Mouse (Mus musculus): ENCODE measurements around the gene Itpr1. TPM values are rescaled to one million over a fixed set of nuclear protein-coding genes. Genes with fewer than 3 reads are reported as not detected.

Gene Itpr1
- total and polyA plus RNA-seq, 2 experiments, result 6.9 to 55.0 TPM

- WGBS, result 100% methylated on average over 1 of the region's 1 CpGs
- no peak overlapping the region for H3K27ac ChIP-seq (replicated peaks; ENCODE audit: insufficient read depth, low read depth, low read length)
- no peaks in the 10 kb centered on the region for H3K4me1 ChIP-seq (ENCODE audit: control insufficient read depth, insufficient read depth, low read length)
- no peak overlapping the region for H3K9ac ChIP-seq (ENCODE audit: low read depth, low read length)
- DNase-seq (ENCODE audit: extremely low read depth, low read depth, low spot score), result no peak
- peaks cover 28% of the 10 kb centered on the region for H3K36me3 ChIP-seq (ENCODE audit: control insufficient read depth, insufficient read depth, low read length)
- TF ChIP-seq POLR2A (IDR thresholded peaks at IDR 0.05; ENCODE audit: extremely low read depth, insufficient read depth, low read length) (no peak), CTCF (IDR thresholded peaks at IDR 0.05; ENCODE audit: low read depth, low read length) (peak; percentile 17; the same call in 1 of the 2 replicates)
- no peaks in the 10 kb centered on the region; the same call in 1 of the 2 replicates for H3K79me2 ChIP-seq (ENCODE audit: control insufficient read depth, insufficient read depth, low read length)
- H3K4me3 ChIP-seq (ENCODE audit: insufficient read depth, low read depth, low read length), result no peak overlapping the region
- H3K27me3 ChIP-seq (ENCODE audit: control insufficient read depth, insufficient read depth, low read length), result no peaks in the 10 kb centered on the region
These were observed 40.7 kb upstream of the Itpr1 start for GRCm38 (mm10) chr6:108172219-108172618.

DNA sequence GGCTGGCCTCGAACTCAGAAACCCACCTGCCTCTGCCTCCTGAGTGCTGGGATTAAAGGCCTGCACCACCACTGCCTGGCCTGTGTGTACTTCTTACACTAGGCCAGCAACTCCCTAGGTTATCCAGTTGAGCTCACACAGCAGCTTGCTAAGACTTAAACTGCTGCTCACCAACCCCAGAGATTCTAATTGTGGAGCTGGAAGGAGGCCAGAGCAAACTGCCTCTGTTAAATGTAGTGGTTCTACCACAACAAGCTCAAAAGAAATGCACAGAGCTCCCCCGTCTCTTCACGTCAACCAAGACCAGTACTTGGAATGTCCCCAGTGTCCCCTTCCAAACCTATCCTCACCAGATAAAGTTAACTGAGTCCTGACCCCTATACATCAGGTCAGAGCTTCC, 38.7 kb upstream of the Itpr1 start:
- no peak overlapping the region for H3K27ac ChIP-seq (replicated peaks; ENCODE audit: insufficient read depth, low read depth, low read length)
- H3K4me3 ChIP-seq (ENCODE audit: insufficient read depth, low read depth, low read length), result no peak overlapping the region
- TF ChIP-seq CTCF (IDR thresholded peaks at IDR 0.05; ENCODE audit: low read depth, low read length) (no peak), POLR2A (IDR thresholded peaks at IDR 0.05; ENCODE audit: extremely low read depth, insufficient read depth, low read length) (no peak)
- H3K27me3 ChIP-seq (ENCODE audit: control insufficient read depth, insufficient read depth, low read length), result no peaks in the 10 kb centered on the region
- no peak for DNase-seq (ENCODE audit: extremely low read depth, low read depth, low spot score)
- no peak overlapping the region for H3K9ac ChIP-seq (ENCODE audit: low read depth, low read length)
- no peaks in the 10 kb centered on the region; the same call in 1 of the 2 replicates for H3K79me2 ChIP-seq (ENCODE audit: control insufficient read depth, insufficient read depth, low read length)
- H3K36me3 ChIP-seq (ENCODE audit: control insufficient read depth, insufficient read depth, low read length), result peaks cover 24% of the 10 kb centered on the region
- 98% methylated on average over 3 of the region's 3 CpGs for WGBS
- no peaks in the 10 kb centered on the region for H3K4me1 ChIP-seq (ENCODE audit: control insufficient read depth, insufficient read depth, low read length)

DNA sequence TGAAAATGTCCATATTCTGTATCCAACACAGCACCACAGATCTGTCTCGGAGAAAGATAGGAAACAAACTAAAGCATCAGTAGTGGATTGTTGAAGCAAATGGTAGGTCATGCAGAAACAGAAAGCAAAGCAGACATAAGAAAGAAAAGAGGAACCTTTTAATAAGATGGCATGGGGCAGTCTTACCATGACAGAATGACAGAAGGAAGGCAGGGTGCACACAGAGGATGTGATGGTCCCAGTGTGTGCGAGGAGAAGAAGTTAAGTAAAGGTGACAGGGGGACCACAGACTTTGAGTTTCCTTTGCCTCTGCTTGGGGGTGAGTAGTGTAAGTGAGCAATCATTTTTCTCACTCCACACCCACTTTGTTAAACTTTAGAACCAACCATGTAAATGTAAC, 33.8 kb upstream of the Itpr1 start:
- TF ChIP-seq POLR2A (IDR thresholded peaks at IDR 0.05; ENCODE audit: extremely low read depth, insufficient read depth, low read length), result no peak
- no peak for TF ChIP-seq CTCF (IDR thresholded peaks at IDR 0.05; ENCODE audit: low read depth, low read length)
- Histone ChIP-seq H3K79me2 (ENCODE audit: control insufficient read depth, insufficient read depth, low read length) (peaks cover 2% of the 10 kb centered on the region; the same call in 1 of the 2 replicates), H3K36me3 (ENCODE audit: control insufficient read depth, insufficient read depth, low read length) (peaks cover 8% of the 10 kb centered on the region; the same call in 1 of the 2 replicates), H3K4me1 (ENCODE audit: control insufficient read depth, insufficient read depth, low read length) (no peaks in the 10 kb centered on the region), H3K27ac (replicated peaks; ENCODE audit: insufficient read depth, low read depth, low read length) (no peak overlapping the region), H3K27me3 (ENCODE audit: control insufficient read depth, insufficient read depth, low read length) (no peaks in the 10 kb centered on the region), H3K9ac (ENCODE audit: low read depth, low read length) (no peak overlapping the region), H3K4me3 (ENCODE audit: insufficient read depth, low read depth, low read length) (no peak overlapping the region)
- 90% methylated on average over 2 of the region's 2 CpGs for WGBS
- DNase-seq (ENCODE audit: extremely low read depth, low read depth, low spot score), result no peak

DNA sequence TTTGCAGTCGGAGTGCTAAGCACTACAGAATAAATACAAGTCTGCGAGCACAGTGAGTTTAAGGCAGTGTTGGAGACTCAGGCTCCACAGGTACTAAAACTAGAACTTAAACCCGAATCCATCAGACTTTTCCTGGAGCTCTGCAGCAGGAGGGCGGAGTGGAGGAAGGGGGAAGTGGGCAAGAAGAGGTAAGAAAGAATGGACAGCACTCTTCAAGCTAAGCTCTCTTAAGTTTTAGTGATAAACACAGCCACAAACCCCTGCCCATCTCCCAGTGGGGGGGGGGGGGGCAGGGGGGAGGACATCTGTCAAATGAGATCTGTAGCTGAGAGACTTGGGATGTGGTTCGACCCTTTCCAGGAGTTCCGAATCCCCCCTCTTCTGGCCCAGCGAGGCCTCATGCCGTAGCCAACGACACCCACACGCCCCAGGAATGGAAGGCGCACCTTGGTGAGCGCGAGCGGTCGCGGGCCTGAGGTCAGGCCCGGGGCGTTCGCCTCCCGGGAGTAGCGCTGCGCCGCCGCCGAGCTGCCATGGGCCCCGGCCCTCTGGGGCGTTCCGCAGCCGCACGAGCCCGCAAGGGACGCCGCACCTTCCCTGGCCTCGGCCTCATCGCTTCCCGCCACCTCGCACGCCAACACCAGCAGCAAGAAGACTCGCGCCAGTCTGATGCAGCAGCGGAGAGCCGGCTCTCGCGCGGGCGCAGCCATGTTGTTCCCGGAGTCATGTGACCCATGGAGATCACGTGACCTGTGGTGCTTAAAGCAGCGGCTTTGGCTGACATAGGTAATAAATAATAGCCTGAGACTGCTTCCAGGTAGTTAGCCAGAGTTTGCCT, 27.8 kb upstream of the Itpr1 start, which contains the start of gene Sumf1:
Gene Sumf1, minus strand, starts transcription at position 736 of the 838 bp plus-strand sequence.
- peak; percentile 83 for DNase-seq (ENCODE audit: extremely low read depth, low read depth, low spot score)
- Histone ChIP-seq H3K79me2 (ENCODE audit: control insufficient read depth, insufficient read depth, low read length) (peaks cover 6% of the 10 kb centered on the region; the same call in 1 of the 2 replicates), H3K4me1 (ENCODE audit: control insufficient read depth, insufficient read depth, low read length) (peaks cover 4% of the 10 kb centered on the region), H3K4me3 (ENCODE audit: insufficient read depth, low read depth, low read length) (peak within 1 kb of the TSS; percentile 75), H3K27me3 (ENCODE audit: control insufficient read depth, insufficient read depth, low read length) (no peaks in the 10 kb centered on the region), H3K9ac (ENCODE audit: low read depth, low read length) (peak within 1 kb of the TSS; percentile 76), H3K27ac (replicated peaks; ENCODE audit: insufficient read depth, low read depth, low read length) (no peak within 1 kb of the TSS), H3K36me3 (ENCODE audit: control insufficient read depth, insufficient read depth, low read length) (no peaks in the 10 kb centered on the region)
- no peak for TF ChIP-seq POLR2A (IDR thresholded peaks at IDR 0.05; ENCODE audit: extremely low read depth, insufficient read depth, low read length)
- no peak for TF ChIP-seq CTCF (IDR thresholded peaks at IDR 0.05; ENCODE audit: low read depth, low read length)
- WGBS, result 4% methylated on average over 49 of the region's 49 CpGs

DNA sequence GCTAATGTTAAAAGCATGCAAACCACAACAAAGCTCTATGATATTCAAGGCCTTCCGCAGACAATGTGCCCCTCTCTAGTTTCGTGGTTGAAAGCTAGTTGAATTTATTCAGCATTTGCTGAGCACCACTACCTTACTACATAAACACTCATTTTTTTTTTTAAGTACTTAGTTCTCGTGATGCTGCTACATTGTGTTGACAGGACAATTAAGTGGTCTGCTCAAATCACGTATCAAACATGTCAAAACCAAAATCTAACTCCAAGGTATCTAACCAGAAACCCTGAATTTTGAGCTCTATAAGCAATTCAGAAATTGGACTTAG, 27.2 kb upstream of the Itpr1 start:
- 15% methylated on average over 4 of the region's 4 CpGs for WGBS
- Histone ChIP-seq H3K27ac (replicated peaks; ENCODE audit: insufficient read depth, low read depth, low read length) (no peak overlapping the region), H3K79me2 (ENCODE audit: control insufficient read depth, insufficient read depth, low read length) (peaks cover 6% of the 10 kb centered on the region; the same call in 1 of the 2 replicates), H3K36me3 (ENCODE audit: control insufficient read depth, insufficient read depth, low read length) (no peaks in the 10 kb centered on the region), H3K4me3 (ENCODE audit: insufficient read depth, low read depth, low read length) (peak overlapping the region; percentile 75; the same call in 1 of the 2 replicates), H3K27me3 (ENCODE audit: control insufficient read depth, insufficient read depth, low read length) (no peaks in the 10 kb centered on the region), H3K9ac (ENCODE audit: low read depth, low read length) (no peak overlapping the region), H3K4me1 (ENCODE audit: control insufficient read depth, insufficient read depth, low read length) (peaks cover 4% of the 10 kb centered on the region)
- TF ChIP-seq CTCF (IDR thresholded peaks at IDR 0.05; ENCODE audit: low read depth, low read length) (no peak), POLR2A (IDR thresholded peaks at IDR 0.05; ENCODE audit: extremely low read depth, insufficient read depth, low read length) (no peak)
- DNase-seq (ENCODE audit: extremely low read depth, low read depth, low spot score), result no peak

DNA sequence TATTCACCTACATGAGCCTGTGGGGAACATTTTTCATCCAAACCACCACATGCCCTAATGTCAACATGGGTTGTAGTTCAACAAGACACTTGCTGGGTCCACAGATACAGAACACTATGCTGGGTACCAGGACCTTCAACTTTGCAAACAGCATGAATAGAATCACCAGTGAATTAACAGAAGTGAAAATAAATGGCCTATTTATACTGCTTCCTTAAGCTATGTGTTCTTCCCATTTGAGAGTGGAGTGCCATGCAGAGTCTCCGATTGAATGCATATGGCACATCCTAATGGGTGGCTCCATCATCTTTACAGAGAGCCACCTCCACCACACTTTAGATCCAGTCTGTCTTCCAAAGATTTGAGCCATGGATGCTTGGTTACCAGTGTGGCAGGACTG, 22.2 kb upstream of the Itpr1 start:
- Histone ChIP-seq H3K27ac (replicated peaks; ENCODE audit: insufficient read depth, low read depth, low read length) (no peak overlapping the region), H3K9ac (ENCODE audit: low read depth, low read length) (no peak overlapping the region), H3K4me3 (ENCODE audit: insufficient read depth, low read depth, low read length) (no peak overlapping the region), H3K4me1 (ENCODE audit: control insufficient read depth, insufficient read depth, low read length) (peaks cover under 1% of the 10 kb centered on the region; the same call in 1 of the 2 replicates), H3K27me3 (ENCODE audit: control insufficient read depth, insufficient read depth, low read length) (no peaks in the 10 kb centered on the region), H3K79me2 (ENCODE audit: control insufficient read depth, insufficient read depth, low read length) (no peaks in the 10 kb centered on the region), H3K36me3 (ENCODE audit: control insufficient read depth, insufficient read depth, low read length) (no peaks in the 10 kb centered on the region)
- TF ChIP-seq POLR2A (IDR thresholded peaks at IDR 0.05; ENCODE audit: extremely low read depth, insufficient read depth, low read length), result no peak
- no peak for TF ChIP-seq CTCF (IDR thresholded peaks at IDR 0.05; ENCODE audit: low read depth, low read length)
- DNase-seq (ENCODE audit: extremely low read depth, low read depth, low spot score), result no peak
- WGBS, result 89% methylated on average over 1 of the region's 1 CpGs
